Mouse (Mus musculus) left cerebral cortex, adult 18-20 months (tissue): ENCODE data around the gene Alcam. TPM values are rescaled to one million over a fixed set of nuclear protein-coding genes. Genes with fewer than 3 reads are reported as not detected.

Source experiments
- DNase-seq, 2 experiments: peaks; one replicate each; pipeline ENCODE4 v3.0.0; 2021 to 2022; ENCODE audit warnings: low spot score in 2 of 2, mixed read lengths in 1 of 2
- long read RNA-seq, 2 experiments: library from polyadenylated mRNA; stranded (forward); transcript quantifications; one replicate each; pipeline ENCODE4 v2.0.0; 2021
- total RNA-seq, 2 experiments: library from RNA; stranded (reverse); gene quantifications; 2 replicates each; pipeline ENCODE4 v1.2.3; 2021

Gene Alcam
- total RNA-seq, result 100 to 1,000 TPM; 167 to 171 TPM
- long read RNA-seq, experiment 1, full-length matches to known transcripts, result 9 of 34 reads
- long read RNA-seq, experiment 1, partial matches to known transcripts, result 9 of 34 reads
- long read RNA-seq, experiment 1, other reads (novel, unspliced or antisense), result 16 of 34 reads
- long read RNA-seq, experiment 2, full-length matches to known transcripts, result 4 of 22 reads
- long read RNA-seq, experiment 2, partial matches to known transcripts, result 9 of 22 reads
- long read RNA-seq, experiment 2, other reads (novel, unspliced or antisense), result 9 of 22 reads

GRCm38 (mm10) chr16:52453971-52454514 lies at the start of gene Alcam:
Gene Alcam (minus strand): TSS chr16:52454074.
- DNase-seq, result peak; percentile 47 to 54

DNA sequence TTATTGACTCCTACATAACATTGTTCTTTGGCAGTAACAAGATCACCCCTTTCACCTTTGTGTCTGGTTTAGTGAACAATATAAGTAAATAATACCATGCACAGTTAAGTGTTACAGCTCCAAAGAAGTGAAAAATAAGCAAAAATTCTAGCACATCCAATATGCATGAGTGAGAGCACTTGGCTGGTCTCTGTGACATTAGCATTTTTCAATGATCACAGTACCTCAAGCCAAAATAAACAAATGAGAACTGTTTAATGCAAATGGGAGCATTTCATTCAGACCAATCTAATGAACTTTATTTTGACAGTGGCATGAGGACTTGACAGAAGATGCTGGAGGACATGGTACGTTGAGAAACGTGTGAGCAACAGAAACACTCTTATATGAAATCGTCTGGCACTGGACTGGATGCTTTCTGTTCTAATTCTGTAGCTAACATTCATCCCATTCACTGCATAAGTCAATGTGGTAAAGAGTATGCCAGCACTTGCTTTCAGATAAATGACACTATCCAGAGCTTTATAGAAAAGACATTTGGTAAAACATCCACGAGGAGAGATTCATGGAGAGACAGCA lies 45.0 kb upstream of the Alcam start:
- no peak for DNase-seq

DNA sequence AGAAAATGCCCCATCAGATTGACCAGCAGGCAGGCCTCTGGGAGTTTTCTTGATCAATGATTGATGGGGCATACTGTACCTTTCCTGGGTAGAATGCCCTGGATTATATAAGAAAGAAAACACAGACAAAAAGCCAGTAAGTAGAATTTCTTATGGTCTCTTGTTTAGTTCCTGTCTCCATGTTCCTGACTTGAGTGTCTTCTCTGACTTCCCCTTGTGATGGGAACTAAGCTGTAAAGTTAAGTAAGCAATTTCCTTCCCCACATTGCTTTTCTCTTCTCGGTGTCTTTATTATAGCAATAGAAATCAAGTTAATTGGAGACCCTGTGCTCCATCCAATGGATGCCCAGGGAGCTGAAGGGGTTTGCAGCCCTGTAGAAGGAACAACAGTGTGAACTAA lies 36.7 kb upstream of the Alcam start:
- no peak for DNase-seq

DNA sequence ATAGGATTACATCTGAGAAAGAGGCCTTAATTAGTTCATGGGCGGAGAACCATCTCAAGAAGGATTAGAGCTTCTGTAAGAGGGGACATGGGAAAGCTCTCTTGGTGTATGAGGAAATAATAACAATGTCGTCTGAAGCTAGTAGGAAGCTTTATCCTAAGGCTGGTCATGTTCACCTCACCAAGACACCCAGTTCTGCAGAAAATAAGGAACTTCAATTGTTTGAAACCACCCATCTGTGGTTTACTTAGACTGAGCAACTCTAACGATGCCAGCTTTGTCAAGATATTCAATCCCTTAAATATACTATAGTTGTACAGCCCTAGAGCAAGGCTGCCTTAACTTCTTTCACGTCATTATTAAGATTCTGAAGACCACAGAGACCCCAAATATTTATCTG lies 20.4 kb upstream of the Alcam start:
- no peak for DNase-seq

DNA sequence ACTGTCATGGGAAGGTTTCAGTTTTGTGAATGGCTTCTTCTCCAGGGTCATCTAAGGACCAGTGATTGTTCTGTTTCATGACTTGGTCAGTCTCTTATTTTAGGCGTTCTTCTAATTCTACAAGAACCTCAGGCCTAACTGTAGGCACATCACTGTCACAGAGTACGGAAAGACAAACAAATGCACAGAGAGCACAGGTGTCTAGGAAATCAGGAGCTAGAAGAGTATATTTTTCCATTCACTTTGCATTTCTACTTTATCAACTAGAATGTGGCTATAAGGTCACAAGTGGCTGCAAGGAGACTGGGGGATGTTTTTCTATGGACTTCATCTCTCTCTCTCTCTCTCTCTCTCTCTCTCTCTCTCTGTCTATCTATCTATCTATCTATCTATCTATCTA lies 19.2 kb upstream of the Alcam start:
- no peak for DNase-seq

GRCm38 (mm10) chr16:52472635-52473034 lies 18.8 kb upstream of the Alcam start:
- DNase-seq, result no peak

GRCm38 (mm10) chr16:52472059-52472458 lies 18.2 kb upstream of the Alcam start:
- DNase-seq, result no peak

DNA sequence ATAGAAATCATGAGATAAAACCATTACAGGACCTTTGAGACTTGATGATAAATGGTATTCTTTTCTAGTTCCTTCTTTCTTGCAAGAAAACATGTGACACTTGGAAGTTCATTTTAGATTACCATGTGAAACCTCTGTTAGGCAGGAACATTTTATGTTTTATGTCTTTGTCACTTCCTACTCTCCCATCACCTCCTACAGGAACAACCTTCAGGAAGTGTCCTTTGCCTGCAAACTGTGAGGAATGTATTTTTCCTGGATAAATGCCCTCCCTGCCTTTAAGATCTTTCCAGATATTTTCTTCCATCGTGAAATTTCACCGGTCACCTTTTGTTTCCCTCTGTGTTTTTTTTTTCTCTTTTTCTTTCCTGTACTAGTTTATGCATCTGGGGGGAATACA lies 17.0 kb upstream of the Alcam start:
- no peak for DNase-seq

- no peak for DNase-seq
Observed at GRCm38 (mm10) chr16:52470226-52470625, 16.4 kb upstream of the Alcam start.

- DNase-seq, result no peak
Observed at GRCm38 (mm10) chr16:52468426-52468825, 14.6 kb upstream of the Alcam start.

DNA sequence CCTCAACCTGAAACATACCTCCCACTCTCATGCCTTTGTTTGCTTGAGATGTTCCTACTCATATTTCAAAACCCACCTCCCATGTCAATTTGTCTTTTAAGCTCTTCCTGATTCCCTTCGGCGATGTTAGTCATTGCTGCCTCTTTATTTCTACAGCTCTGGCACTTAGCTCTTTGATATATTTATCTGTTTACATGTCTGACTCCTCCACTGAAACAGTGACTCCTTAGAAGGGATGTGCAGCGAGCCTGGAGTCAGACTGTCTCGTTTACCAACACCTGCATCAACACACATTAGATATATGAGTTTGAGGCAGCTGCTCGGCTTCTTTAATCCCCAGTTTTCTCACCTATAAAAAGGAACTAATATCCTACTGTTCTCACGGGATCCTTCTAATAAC lies 12.9 kb upstream of the Alcam start:
- DNase-seq, result no peak

DNA sequence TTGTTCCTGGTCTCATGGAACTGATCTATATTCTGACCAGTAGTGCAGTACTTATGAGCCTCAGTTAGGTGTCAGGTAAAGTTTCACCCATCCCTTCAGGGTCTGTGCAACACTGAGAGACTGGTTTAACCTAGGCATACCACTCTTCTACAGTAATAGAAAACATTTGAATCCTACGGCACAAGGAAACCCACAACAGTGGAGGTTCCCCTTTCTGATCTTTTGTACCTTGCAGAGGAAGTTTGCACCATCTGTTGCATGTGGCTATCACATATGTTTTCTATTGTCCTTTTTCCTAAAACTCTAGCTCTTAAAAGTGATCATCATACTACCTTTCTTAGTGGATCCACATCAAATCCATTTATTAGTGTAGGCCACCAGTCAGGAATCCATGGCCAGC lies 10.7 kb upstream of the Alcam start:
- DNase-seq, result no peak

DNA sequence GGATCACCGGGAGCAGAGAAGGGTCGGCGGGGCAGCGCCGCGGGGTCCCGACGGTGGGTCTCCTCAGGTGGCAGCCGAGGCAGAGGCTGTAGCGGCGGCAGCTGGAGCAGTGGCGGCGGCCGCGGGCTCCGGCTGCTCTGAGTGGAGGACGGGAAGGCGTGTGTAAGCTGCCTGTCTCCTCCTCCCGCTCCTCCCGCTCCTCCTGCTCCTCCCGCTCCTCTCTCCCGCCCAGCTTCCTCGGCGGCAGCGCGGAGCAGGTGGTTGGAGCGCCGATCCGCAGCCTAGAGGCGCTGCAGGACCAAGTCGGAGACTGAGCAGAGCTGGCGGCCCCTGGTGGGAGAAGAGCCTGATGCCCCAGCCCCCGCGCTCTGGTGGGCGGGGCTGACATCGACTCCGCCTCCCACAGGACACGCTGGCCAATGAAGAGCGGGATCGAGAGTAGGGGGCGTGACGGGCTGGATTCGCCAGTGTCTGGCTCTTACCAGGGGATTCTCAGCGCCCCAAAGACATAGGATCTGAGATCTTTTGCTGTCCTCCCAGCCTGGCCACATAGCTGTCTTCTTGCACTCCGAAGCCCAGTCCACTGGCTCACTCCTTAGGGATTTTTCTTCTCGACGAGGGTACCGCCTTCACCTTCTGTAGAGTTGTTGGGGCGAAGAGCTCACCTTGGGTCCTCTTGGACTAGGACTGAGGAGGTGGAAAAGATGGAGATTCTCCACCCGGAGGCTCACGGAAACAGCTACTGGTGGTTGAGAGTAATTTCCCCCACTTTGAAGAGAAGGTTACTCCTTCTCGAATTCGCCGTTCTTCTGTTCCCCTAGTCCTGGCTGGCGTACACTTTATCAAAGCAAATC lies 785 bp downstream of the Alcam start:
- peak; percentile 96 to 98 for DNase-seq

- no peak for DNase-seq
Observed at GRCm38 (mm10) chr16:52452477-52452831, 1.4 kb downstream of the Alcam start.

- DNase-seq, result peak in 1 of 2 experiments; percentile 30
Observed at GRCm38 (mm10) chr16:52451786-52452476, 1.9 kb downstream of the Alcam start.

GRCm38 (mm10) chr16:52451101-52451785 lies 2.6 kb downstream of the Alcam start:
- DNase-seq, result peak; percentile 26 to 42

GRCm38 (mm10) chr16:52450245-52451100 lies 3.4 kb downstream of the Alcam start:
- DNase-seq, result peak; percentile 51 to 62

- peak in 1 of 2 experiments; percentile 19 for DNase-seq
Observed at GRCm38 (mm10) chr16:52449889-52450244, 4.0 kb downstream of the Alcam start.

DNA sequence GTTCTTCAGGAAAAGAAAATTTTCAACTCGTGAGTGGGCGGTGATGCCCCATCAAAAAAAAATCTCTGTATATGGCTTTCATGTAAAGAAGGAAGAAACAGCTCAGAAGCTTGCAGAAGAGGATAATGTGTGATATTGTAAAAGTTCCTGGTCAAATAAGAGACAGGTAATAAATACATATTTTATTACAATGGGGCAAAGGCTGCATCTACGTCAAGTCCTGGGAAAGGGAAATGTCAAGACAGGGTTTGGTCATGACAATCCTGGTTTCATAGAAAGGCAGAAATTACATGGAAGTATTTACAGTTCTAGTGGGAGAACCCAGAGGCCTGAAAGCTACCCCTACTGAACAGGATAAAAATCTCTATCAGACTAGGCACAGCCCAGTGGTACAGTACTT lies 7.9 kb downstream of the Alcam start:
- no peak for DNase-seq
